Mouse (Mus musculus): Measurements from ENCODE around the gene Duxf3. TPM values are rescaled to one million over a fixed set of nuclear protein-coding genes. Genes with fewer than 3 reads are reported as not detected.

Duxf3 gene
- polyA plus RNA-seq, 1 experiment = not detected

DNA sequence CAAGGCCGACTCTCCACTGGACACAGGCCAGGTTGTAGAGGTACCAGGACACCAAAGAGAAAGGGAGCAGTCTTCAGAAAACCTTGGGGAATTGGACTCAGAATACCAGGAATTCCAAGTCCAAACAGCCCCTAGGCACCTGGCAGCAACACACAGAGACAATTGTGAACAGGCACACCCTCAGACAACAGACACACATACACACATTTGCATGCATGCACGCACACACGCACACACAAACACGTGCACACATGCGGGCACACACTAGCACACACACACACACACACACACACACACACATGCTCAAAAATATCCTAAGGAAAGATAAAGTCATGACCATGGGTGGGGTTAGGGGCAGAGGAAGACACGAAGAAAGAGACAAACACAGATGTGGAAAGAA lies 11.7 kb downstream of the Duxf3 start:
- Histone ChIP-seq H3ac (ENCODE audit: control insufficient read depth, insufficient read length) (no peak overlapping the region), H3K4me2 (ENCODE audit: low read depth) (no peak overlapping the region), H3K36me3 (ENCODE audit: control insufficient read depth, insufficient read depth) (no peaks in the 10 kb centered on the region), H3K27me3 (ENCODE audit: control insufficient read depth, insufficient read depth, insufficient read length) (no peaks in the 10 kb centered on the region), H3K79me2 (ENCODE audit: control insufficient read depth, insufficient read depth) (no peaks in the 10 kb centered on the region), H3K4me3 (no peak overlapping the region)
- no peak for TF ChIP-seq TCF12 (IDR thresholded peaks at IDR 0.05; ENCODE audit: insufficient read depth, poor library complexity, severe bottlenecking)
- no peak for TF ChIP-seq E2F4 (IDR thresholded peaks at IDR 0.05; ENCODE audit: insufficient read depth)
- TF ChIP-seq MAX (IDR thresholded peaks at IDR 0.05; ENCODE audit: low read depth) = no peak
- TF ChIP-seq USF1 (IDR thresholded peaks at IDR 0.05; ENCODE audit: low read depth) = no peak

GRCm38 (mm10) chr10:58217366-58217765 lies 15.1 kb downstream of the Duxf3 start:
- Histone ChIP-seq H3K4me2 (ENCODE audit: low read depth) (no peak overlapping the region), H3K27me3 (ENCODE audit: control insufficient read depth, insufficient read depth, insufficient read length) (no peaks in the 10 kb centered on the region), H3ac (ENCODE audit: control insufficient read depth, insufficient read length) (no peak overlapping the region), H3K4me3 (no peak overlapping the region), H3K36me3 (ENCODE audit: control insufficient read depth, insufficient read depth) (no peaks in the 10 kb centered on the region), H3K79me2 (ENCODE audit: control insufficient read depth, insufficient read depth) (no peaks in the 10 kb centered on the region)
- TF ChIP-seq USF1 (IDR thresholded peaks at IDR 0.05; ENCODE audit: low read depth) (no peak), E2F4 (IDR thresholded peaks at IDR 0.05; ENCODE audit: insufficient read depth) (no peak), SRF (IDR thresholded peaks at IDR 0.05; ENCODE audit: control insufficient read depth, insufficient read length, low read depth) (no peak), MAX (IDR thresholded peaks at IDR 0.05; ENCODE audit: low read depth) (no peak), TCF3 (IDR thresholded peaks at IDR 0.05; ENCODE audit: insufficient read length, low read depth) (no peak), CEBPB (IDR thresholded peaks at IDR 0.05; ENCODE audit: insufficient read depth, poor library complexity, severe bottlenecking) (no peak), POLR2A (IDR thresholded peaks at IDR 0.05; ENCODE audit: insufficient read length, low read depth) (no peak), MYOD1 (IDR thresholded peaks at IDR 0.05; ENCODE audit: control insufficient read depth in 1 of 3, insufficient read length in 2 of 3, low read depth in 2 of 3) (no peak), MYOG (IDR thresholded peaks at IDR 0.05; ENCODE audit: control insufficient read depth in 1 of 3, insufficient read depth in 1 of 3, insufficient read length in 2 of 3, low read depth in 2 of 3) (no peak), TCF12 (IDR thresholded peaks at IDR 0.05; ENCODE audit: insufficient read depth, poor library complexity, severe bottlenecking) (no peak), POLR2AphosphoS2 (IDR thresholded peaks at IDR 0.05; ENCODE audit: insufficient read length, low read depth) (no peak), REST (IDR thresholded peaks at IDR 0.05; ENCODE audit: insufficient read depth, insufficient read length) (no peak)

GRCm38 (mm10) chr10:58215353-58215752 lies 17.1 kb downstream of the Duxf3 start:
- Histone ChIP-seq H3K79me2 (ENCODE audit: control insufficient read depth, insufficient read depth) (no peaks in the 10 kb centered on the region), H3ac (ENCODE audit: control insufficient read depth, insufficient read length) (no peak overlapping the region), H3K27me3 (ENCODE audit: control insufficient read depth, insufficient read depth, insufficient read length) (no peaks in the 10 kb centered on the region), H3K36me3 (ENCODE audit: control insufficient read depth, insufficient read depth) (no peaks in the 10 kb centered on the region), H3K4me2 (ENCODE audit: low read depth) (no peak overlapping the region), H3K4me3 (no peak overlapping the region)
- TF ChIP-seq POLR2AphosphoS2 (IDR thresholded peaks at IDR 0.05; ENCODE audit: insufficient read length, low read depth) = no peak
- no peak for TF ChIP-seq MYOG (IDR thresholded peaks at IDR 0.05; ENCODE audit: control insufficient read depth in 1 of 3, insufficient read depth in 1 of 3, insufficient read length in 2 of 3, low read depth in 2 of 3)
- no peak for TF ChIP-seq CEBPB (IDR thresholded peaks at IDR 0.05; ENCODE audit: insufficient read depth, poor library complexity, severe bottlenecking)

DNA sequence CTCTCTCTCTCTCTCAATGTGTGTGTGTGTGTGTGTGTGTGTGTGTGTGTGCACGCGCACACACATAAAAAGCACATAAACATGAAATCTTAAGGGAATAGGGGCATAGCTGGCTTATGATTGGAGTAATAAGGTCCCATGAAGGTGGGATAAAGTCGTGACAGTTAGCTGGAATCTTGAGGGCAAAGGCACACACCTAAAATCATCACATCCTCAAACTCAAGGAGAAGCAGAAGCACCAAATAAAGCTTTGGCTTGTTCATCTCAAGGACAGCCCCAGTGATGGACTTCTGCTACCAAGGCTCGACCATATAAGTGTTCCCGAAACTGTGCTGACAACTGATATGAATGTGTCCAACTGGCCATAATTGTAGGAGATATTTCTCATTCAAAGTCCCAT lies 17.5 kb downstream of the Duxf3 start:
- Histone ChIP-seq H3K4me3 (no peak overlapping the region), H3K4me2 (ENCODE audit: low read depth) (no peak overlapping the region), H3K27me3 (ENCODE audit: control insufficient read depth, insufficient read depth, insufficient read length) (no peaks in the 10 kb centered on the region), H3K79me2 (ENCODE audit: control insufficient read depth, insufficient read depth) (no peaks in the 10 kb centered on the region), H3K36me3 (ENCODE audit: control insufficient read depth, insufficient read depth) (no peaks in the 10 kb centered on the region), H3ac (ENCODE audit: control insufficient read depth, insufficient read length) (no peak overlapping the region)
- TF ChIP-seq E2F4 (IDR thresholded peaks at IDR 0.05; ENCODE audit: insufficient read depth) = no peak
- no peak for TF ChIP-seq MYOD1 (IDR thresholded peaks at IDR 0.05; ENCODE audit: control insufficient read depth in 1 of 3, insufficient read length in 2 of 3, low read depth in 2 of 3)

DNA sequence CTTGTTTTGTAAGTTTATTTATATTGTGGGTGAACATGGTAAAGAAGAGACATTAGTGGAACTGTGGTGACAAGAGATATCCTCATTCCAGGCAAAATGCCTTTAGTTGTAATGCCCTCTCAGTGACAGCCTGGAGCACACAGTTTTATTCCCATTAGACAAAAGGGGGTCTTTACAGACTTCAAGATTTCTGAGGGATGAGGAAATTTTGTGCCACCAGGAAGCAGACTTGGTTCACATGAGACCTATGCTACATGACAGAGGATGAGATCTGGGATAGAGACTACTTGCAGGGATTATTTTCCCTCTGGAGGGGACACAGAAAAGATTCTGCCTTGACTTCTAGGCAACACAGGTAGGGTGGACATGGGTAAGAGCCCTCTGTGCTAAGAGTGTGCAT lies 18.0 kb downstream of the Duxf3 start:
- Histone ChIP-seq H3K79me2 (ENCODE audit: control insufficient read depth, insufficient read depth) (no peaks in the 10 kb centered on the region), H3K36me3 (ENCODE audit: control insufficient read depth, insufficient read depth) (no peaks in the 10 kb centered on the region), H3K27me3 (ENCODE audit: control insufficient read depth, insufficient read depth, insufficient read length) (no peaks in the 10 kb centered on the region), H3K4me2 (ENCODE audit: low read depth) (no peak overlapping the region), H3K4me3 (no peak overlapping the region), H3ac (ENCODE audit: control insufficient read depth, insufficient read length) (no peak overlapping the region)
- TF ChIP-seq POLR2AphosphoS2 (IDR thresholded peaks at IDR 0.05; ENCODE audit: insufficient read length, low read depth) (no peak), TCF12 (IDR thresholded peaks at IDR 0.05; ENCODE audit: insufficient read depth, poor library complexity, severe bottlenecking) (no peak), MYOG (IDR thresholded peaks at IDR 0.05; ENCODE audit: control insufficient read depth in 1 of 3, insufficient read depth in 1 of 3, insufficient read length in 2 of 3, low read depth in 2 of 3) (no peak), SRF (IDR thresholded peaks at IDR 0.05; ENCODE audit: control insufficient read depth, insufficient read length, low read depth) (no peak)

DNA sequence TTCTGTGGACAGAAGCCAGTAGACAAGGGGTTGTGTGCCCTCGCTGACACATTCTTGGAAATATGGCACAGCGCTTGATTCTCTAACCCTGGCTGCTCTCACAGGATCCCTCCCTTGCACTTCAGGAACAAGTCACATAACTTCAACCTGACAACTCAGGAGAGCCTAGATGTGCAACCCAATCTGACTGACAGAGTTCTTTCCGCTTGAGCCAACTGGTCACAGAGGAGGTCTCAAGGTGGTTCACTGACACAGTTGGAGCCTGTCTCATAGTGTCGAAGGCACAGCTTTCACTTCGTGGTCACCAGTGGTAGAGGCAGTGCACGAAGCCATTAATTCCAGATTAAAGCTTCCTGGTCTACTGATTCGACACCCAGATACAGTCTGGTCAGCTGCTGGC lies 20.2 kb downstream of the Duxf3 start:
- no peaks in the 10 kb centered on the region for H3K79me2 ChIP-seq (ENCODE audit: control insufficient read depth, insufficient read depth)
- no peak overlapping the region for H3K4me3 ChIP-seq
- no peaks in the 10 kb centered on the region for H3K27me3 ChIP-seq (ENCODE audit: control insufficient read depth, insufficient read depth, insufficient read length)
- no peak overlapping the region for H3K4me2 ChIP-seq (ENCODE audit: low read depth)
- TF ChIP-seq REST (IDR thresholded peaks at IDR 0.05; ENCODE audit: insufficient read depth, insufficient read length) (no peak), POLR2AphosphoS2 (IDR thresholded peaks at IDR 0.05; ENCODE audit: insufficient read length, low read depth) (no peak)
- no peak overlapping the region for H3ac ChIP-seq (ENCODE audit: control insufficient read depth, insufficient read length)
- no peaks in the 10 kb centered on the region for H3K36me3 ChIP-seq (ENCODE audit: control insufficient read depth, insufficient read depth)
